Mouse (Mus musculus) thymus, adult 2 months (tissue): ENCODE data around the gene Frat1.

Source experiments
- CTCF ChIP-seq: fragments of 200-500 bp; IDR thresholded peaks from 2 replicates; pipeline ENCODE4 v1.5.1; 2012; ENCODE audit warnings: mild to moderate bottlenecking, control low read depth, low read length, moderate library complexity, borderline replicate concordance; ENCODE audit not compliant: control insufficient read depth, poor library complexity, insufficient read depth; ENCODE audit errors: extremely low read depth
- POLR2A ChIP-seq: fragments of 200-500 bp; IDR thresholded peaks from 2 replicates; pipeline ENCODE4 v1.6.1; 2012; ENCODE audit warnings: mild to moderate bottlenecking, low read length, control low read depth, moderate library complexity; ENCODE audit not compliant: control insufficient read depth, poor library complexity, insufficient read depth; ENCODE audit errors: extremely low read depth

- TF ChIP-seq CTCF (no peak), POLR2A (no peak)
Observed at GRCm38 (mm10) chr19:41872285-41872684, 42.5 kb downstream of the Frat1 start.
